Mouse (Mus musculus) cortical plate, adult 2 months (tissue): Measurements from ENCODE around the gene Tcea2.

ENCODE experiments used
- CTCF ChIP-seq: fragments of 200-500 bp; IDR thresholded peaks from 2 replicates; pipeline ENCODE4 v1.5.1; 2011; ENCODE audit warnings: mild to moderate bottlenecking, control low read depth, low read length; ENCODE audit not compliant: insufficient read depth; ENCODE audit errors: extremely low read depth
- POLR2A ChIP-seq: fragments of 200-500 bp; IDR thresholded peaks from 2 replicates; pipeline ENCODE4 v1.6.1; 2011; ENCODE audit warnings: mild to moderate bottlenecking, low read length, control low read depth; ENCODE audit not compliant: insufficient read depth; ENCODE audit errors: extremely low read depth

DNA sequence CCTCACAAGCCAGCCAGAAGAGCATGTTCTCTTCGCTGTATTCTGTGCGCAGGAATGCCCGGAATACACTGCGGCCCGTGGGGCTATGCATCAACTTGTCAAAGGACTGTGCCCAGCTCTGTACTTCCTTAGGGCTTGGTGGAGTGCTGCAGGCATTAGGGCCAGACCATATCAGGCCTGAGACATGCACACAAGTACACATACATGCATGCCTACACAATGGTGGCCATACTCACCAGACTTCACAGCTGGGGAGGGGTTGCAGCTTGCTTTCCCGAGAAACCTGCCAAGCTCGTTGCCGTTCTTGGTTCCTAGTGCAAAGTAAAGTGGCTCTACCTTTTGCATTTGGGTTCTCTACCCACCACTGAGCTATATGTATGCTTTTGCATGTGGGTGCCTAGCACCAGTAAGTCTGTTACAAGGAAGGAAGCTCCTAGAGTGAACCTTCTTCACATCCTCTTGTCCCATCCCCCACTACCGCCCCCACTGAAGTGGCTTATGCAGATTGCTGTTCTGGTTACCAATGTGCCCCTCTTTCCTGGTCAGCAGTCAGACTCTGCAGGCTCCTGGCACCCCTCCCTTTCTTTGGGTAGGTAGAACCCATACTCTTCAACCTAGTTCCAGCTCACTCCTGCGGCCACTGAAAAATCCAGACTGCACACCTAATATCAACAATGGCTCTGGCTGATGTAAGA lies 9.5 kb downstream of the Tcea2 start:
- TF ChIP-seq POLR2A (0 out of 2 replicates have a peak, but pooled peaks have one; percentile 9), CTCF (no peak)
